Mouse (Mus musculus) embryonic facial prominence, embryonic 14.5 days (tissue): ENCODE measurements at regions not wholly inside any gene's neighbourhood (a gene's known extent, or its start where the extent isn't known, plus 50 kb on each side); places are given as distances from the start of the nearest gene placed in this dataset.

Experiments used
- ATAC-seq: fragments of 200-750 bp; cut with Nextera tagmentation; 2 replicates; pipeline ENCODE4 v1.8.0; 2017; ENCODE audit warnings: low read depth, moderate number of reproducible peaks, moderate TSS enrichment
- DNase-seq: peaks from one replicate; pipeline ENCODE4 v3.0.0-alpha.2; 2015; ENCODE audit warnings: low spot score
- H3K27ac ChIP-seq: fragments of 300-500 bp; sonication (generic); replicated peaks from 2 replicates; pipeline ENCODE4 v1.5.1; 2014; ENCODE audit warnings: low read depth, mild to moderate bottlenecking, low read length, moderate library complexity
- H3K27me3 ChIP-seq: fragments of 300-500 bp; sonication (generic); replicated peaks from 2 replicates; pipeline ENCODE4 v1.6.1; 2014; ENCODE audit warnings: low read length; ENCODE audit not compliant: control insufficient read depth, insufficient read depth
- H3K36me3 ChIP-seq: fragments of 300-500 bp; sonication (generic); 2 replicates; pipeline ENCODE4 v1.6.1; 2014; ENCODE audit warnings: low read length, mixed read lengths; ENCODE audit not compliant: control insufficient read depth, insufficient read depth
- H3K4me1 ChIP-seq: fragments of 300-500 bp; sonication (generic); 2 replicates; pipeline ENCODE4 v1.6.1; 2014; ENCODE audit warnings: antibody characterized with exemption, low read length; ENCODE audit not compliant: control insufficient read depth, insufficient read depth
- H3K4me2 ChIP-seq: fragments of 300-500 bp; sonication (generic); 2 replicates; pipeline ENCODE4 v1.6.1; 2014; ENCODE audit warnings: low read depth, mild to moderate bottlenecking, low read length, moderate library complexity, mixed read lengths
- H3K4me3 ChIP-seq: fragments of 300-500 bp; sonication (generic); 2 replicates; pipeline ENCODE4 v1.5.1; 2014; ENCODE audit warnings: low read depth, mild to moderate bottlenecking, low read length
- H3K9ac ChIP-seq: fragments of 300-500 bp; sonication (generic); 2 replicates; pipeline ENCODE4 v1.6.1; 2014; ENCODE audit warnings: low read depth, mild to moderate bottlenecking, low read length, moderate library complexity, mixed read lengths
- H3K9me3 ChIP-seq: fragments of 300-500 bp; sonication (generic); 2 replicates; pipeline ENCODE4 v1.6.1; 2016; ENCODE audit warnings: low read length; ENCODE audit not compliant: control insufficient read depth
- WGBS: fragments of 180-500 bp; shearing (Covaris S2); extraction: QIAGEN DNeasy Blood & Tissue Kit; methylation state at CpG from one replicate; pipeline ENCODE4 v1.1.7; 2014; 5-methylcytosine and 5-hydroxymethylcytosine counted together

DNA sequence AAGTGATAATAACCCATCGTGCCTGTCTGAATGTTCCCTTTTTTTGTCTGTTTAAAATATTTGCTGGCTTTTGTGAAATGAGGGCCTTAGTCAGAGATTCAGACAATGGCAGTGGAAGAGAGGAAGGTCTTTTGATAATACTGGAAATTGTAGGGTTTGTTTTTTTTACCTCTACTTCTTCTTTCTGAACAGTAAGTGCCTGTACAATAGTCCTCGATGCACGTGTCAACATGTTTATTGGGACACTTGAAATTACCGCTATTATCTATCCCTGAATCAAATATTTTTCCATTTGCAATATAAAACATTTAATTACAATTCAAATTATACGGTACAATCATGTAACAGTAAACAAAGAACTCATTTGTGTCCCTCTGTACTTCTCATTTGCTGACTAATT is 733.5 kb downstream of the Fam19a2 start:
- no peaks in the 10 kb centered on the region for H3K27me3 ChIP-seq
- no peaks in the 10 kb centered on the region for H3K4me1 ChIP-seq
- H3K4me2 ChIP-seq, result no peak overlapping the region
- H3K9ac ChIP-seq, result no peak overlapping the region
- no peak overlapping the region for H3K27ac ChIP-seq
- H3K4me3 ChIP-seq, result no peak overlapping the region
- ATAC-seq (no peak), DNase-seq (no peak)
- H3K36me3 ChIP-seq, result no peaks in the 10 kb centered on the region
- no peaks in the 10 kb centered on the region for H3K9me3 ChIP-seq
- 87% methylated on average over 5 of the region's 5 CpGs for WGBS

GRCm38 (mm10) chr10:123998959-123999358 is 735.2 kb downstream of the Fam19a2 start:
- WGBS, result 88% methylated on average over 1 of the region's 1 CpGs
- Histone ChIP-seq H3K27ac (no peak overlapping the region), H3K36me3 (no peaks in the 10 kb centered on the region), H3K4me1 (no peaks in the 10 kb centered on the region), H3K27me3 (no peaks in the 10 kb centered on the region), H3K4me2 (no peak overlapping the region), H3K4me3 (no peak overlapping the region), H3K9ac (no peak overlapping the region), H3K9me3 (no peaks in the 10 kb centered on the region)
- ATAC-seq, result no peak
- DNase-seq, result no peak

DNA sequence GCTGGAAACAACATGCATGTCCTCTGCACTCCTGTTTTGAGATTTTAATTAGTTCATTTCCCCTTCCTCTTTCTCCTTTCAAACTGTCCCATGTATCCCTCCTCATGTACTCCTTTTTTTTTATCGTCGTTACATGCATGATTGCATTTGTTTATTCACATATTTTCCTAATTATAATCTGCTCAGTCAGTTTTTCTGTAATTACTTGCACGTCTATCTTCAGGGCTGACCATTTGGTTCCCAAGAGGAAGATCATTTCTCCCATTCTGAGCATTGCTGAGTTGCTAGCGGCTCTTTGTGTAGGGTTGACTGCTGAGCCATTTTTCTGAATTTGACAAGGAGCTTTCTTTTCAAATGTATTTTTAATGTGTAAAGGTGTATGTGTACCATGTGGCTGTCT is 781.2 kb downstream of the Fam19a2 start:
- Histone ChIP-seq H3K27me3 (no peaks in the 10 kb centered on the region), H3K4me3 (no peak overlapping the region), H3K27ac (no peak overlapping the region), H3K9me3 (no peaks in the 10 kb centered on the region), H3K9ac (no peak overlapping the region), H3K36me3 (no peaks in the 10 kb centered on the region), H3K4me1 (no peaks in the 10 kb centered on the region), H3K4me2 (no peak overlapping the region)
- DNase-seq, result no peak
- ATAC-seq, result no peak
- 52% methylated on average over 4 of the region's 4 CpGs for WGBS

DNA sequence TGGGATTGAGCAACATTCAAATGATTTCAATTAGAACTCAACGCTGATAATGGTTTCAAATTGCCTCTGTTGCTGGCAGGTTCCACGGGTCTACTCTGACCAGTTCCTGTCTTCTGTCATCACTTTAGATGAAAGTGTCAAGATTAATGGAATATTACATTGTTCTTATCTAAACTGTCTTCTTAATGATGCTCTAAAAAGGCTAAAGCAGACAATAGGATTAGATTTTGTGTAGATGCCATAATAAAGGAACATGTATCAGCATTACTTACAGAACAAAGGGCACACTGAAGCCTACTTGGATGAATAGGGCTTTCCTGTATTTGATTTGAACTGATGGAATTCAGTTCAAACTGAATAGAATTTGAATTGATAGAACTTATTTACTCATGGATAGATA is 782.0 kb downstream of the Fam19a2 start:
- ATAC-seq (no peak), DNase-seq (no peak)
- Histone ChIP-seq H3K9me3 (no peaks in the 10 kb centered on the region), H3K4me3 (no peak overlapping the region), H3K27ac (no peak overlapping the region), H3K4me1 (no peaks in the 10 kb centered on the region), H3K36me3 (no peaks in the 10 kb centered on the region), H3K27me3 (no peaks in the 10 kb centered on the region), H3K4me2 (no peak overlapping the region), H3K9ac (no peak overlapping the region)
- 56% methylated on average over 2 of the region's 2 CpGs for WGBS

- 59% methylated on average over 3 of the region's 3 CpGs for WGBS
Measured at GRCm38 (mm10) chr10:124082756-124083155, 819.0 kb downstream of the Fam19a2 start.

DNA sequence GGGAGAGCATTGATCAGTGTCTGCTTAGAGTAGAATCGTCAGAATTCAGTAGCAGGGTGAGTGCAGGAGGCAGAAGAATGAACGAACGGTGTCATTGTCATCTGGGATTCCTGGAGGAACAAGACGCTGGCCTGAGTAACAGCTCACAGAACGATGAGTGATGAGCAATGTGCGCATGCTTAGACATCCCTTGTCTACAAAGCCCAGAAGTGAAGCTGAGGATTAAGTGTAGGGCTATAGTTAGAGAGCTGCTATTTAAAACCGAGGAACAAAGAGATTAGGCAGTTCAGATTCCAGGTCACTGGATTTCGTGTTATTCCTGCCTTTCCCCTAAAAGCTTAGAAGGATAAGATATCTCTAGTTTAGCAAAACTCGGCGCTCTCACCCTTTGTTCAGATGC is 826.8 kb downstream of the Fam19a2 start:
- Histone ChIP-seq H3K4me3 (no peak overlapping the region), H3K4me1 (no peaks in the 10 kb centered on the region), H3K27me3 (no peaks in the 10 kb centered on the region), H3K9ac (no peak overlapping the region), H3K4me2 (no peak overlapping the region), H3K9me3 (no peaks in the 10 kb centered on the region), H3K36me3 (no peaks in the 10 kb centered on the region), H3K27ac (no peak overlapping the region)
- WGBS, result 73% methylated on average over 10 of the region's 10 CpGs
- peak; percentile 8 for DNase-seq
- ATAC-seq, result peak; percentile 55; the same call in 1 of the 2 replicates

More at GRCm38 (mm10) chr10:124082756-124083155, 819.0 kb downstream of the Fam19a2 start:
- Histone ChIP-seq H3K9me3 (no peaks in the 10 kb centered on the region), H3K27me3 (no peaks in the 10 kb centered on the region), H3K27ac (no peak overlapping the region), H3K9ac (no peak overlapping the region), H3K4me1 (no peaks in the 10 kb centered on the region), H3K4me2 (no peak overlapping the region), H3K4me3 (no peak overlapping the region), H3K36me3 (no peaks in the 10 kb centered on the region)
- DNase-seq (peak; percentile 72), ATAC-seq (no peak)

- Histone ChIP-seq H3K27ac (no peak overlapping the region), H3K9ac (no peak overlapping the region), H3K4me3 (no peak overlapping the region), H3K4me1 (no peaks in the 10 kb centered on the region), H3K27me3 (no peaks in the 10 kb centered on the region), H3K9me3 (no peaks in the 10 kb centered on the region), H3K4me2 (no peak overlapping the region), H3K36me3 (no peaks in the 10 kb centered on the region)
- 94% methylated on average over 7 of the region's 7 CpGs for WGBS
- no peak for DNase-seq
- ATAC-seq, result no peak
Measured at GRCm38 (mm10) chr10:124091364-124091763, 827.6 kb downstream of the Fam19a2 start.

DNA sequence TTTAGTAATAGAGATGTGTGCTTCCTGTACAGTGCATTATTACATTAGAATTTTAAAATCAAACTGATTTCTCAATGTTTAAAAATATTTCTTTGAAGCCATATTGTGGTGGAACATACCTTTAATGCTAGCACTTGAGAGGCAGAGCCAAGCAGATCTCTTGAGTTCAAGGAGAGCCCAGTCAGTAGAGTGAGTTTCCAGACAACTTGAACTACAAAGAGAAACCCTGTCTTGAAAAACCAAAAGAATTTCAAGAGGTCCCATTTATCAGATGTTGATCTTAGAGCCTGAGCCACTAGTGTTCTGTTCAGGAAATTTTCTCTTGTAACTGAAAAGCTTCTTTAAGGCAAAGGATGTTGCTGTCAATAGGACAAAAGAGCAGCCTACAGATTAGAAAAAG is 855.8 kb downstream of the Fam19a2 start:
- no peak overlapping the region for H3K27ac ChIP-seq
- no peak overlapping the region for H3K4me2 ChIP-seq
- ATAC-seq (no peak), DNase-seq (no peak)
- no peaks in the 10 kb centered on the region for H3K27me3 ChIP-seq
- no peak overlapping the region for H3K9ac ChIP-seq
- no peak overlapping the region for H3K4me3 ChIP-seq
- no peaks in the 10 kb centered on the region for H3K36me3 ChIP-seq
- H3K9me3 ChIP-seq, result no peaks in the 10 kb centered on the region
- no peaks in the 10 kb centered on the region for H3K4me1 ChIP-seq

- no peak overlapping the region for H3K4me3 ChIP-seq
- H3K4me1 ChIP-seq, result no peaks in the 10 kb centered on the region
- H3K9ac ChIP-seq, result no peak overlapping the region
- ATAC-seq, result no peak
- no peak overlapping the region for H3K4me2 ChIP-seq
- H3K36me3 ChIP-seq, result no peaks in the 10 kb centered on the region
- H3K9me3 ChIP-seq, result no peaks in the 10 kb centered on the region
- DNase-seq, result no peak
- no peak overlapping the region for H3K27ac ChIP-seq
- 65% methylated on average over 2 of the region's 2 CpGs for WGBS
- no peaks in the 10 kb centered on the region for H3K27me3 ChIP-seq
Measured at GRCm38 (mm10) chr10:124138456-124138855, 874.7 kb downstream of the Fam19a2 start.
